Mouse (Mus musculus) ES-E14 (cell line): ENCODE results near the gene Ssr1.

Experiments used
- CHD2 ChIP-seq: IDR thresholded peaks from 2 replicates; pipeline ENCODE4 v1.6.1; 2014; ENCODE audit warnings: mild to moderate bottlenecking, low read depth, low read length, inconsistent platforms
- HCFC1 ChIP-seq: IDR thresholded peaks from 2 replicates; pipeline ENCODE4 v1.6.1; 2012; ENCODE audit warnings: low read length, inconsistent platforms, borderline replicate concordance; ENCODE audit not compliant: insufficient read depth
- MAFK ChIP-seq: IDR thresholded peaks from 2 replicates; pipeline ENCODE4 v1.6.1; 2014; ENCODE audit warnings: mild to moderate bottlenecking, low read depth, low read length, inconsistent platforms; ENCODE audit not compliant: insufficient read depth
- ZC3H11A ChIP-seq: IDR thresholded peaks from 2 replicates; pipeline ENCODE4 v1.6.1; 2012; ENCODE audit warnings: low read depth, mild to moderate bottlenecking, inconsistent platforms, low read length, borderline replicate concordance
- ZNF384 ChIP-seq: IDR thresholded peaks from 2 replicates; pipeline ENCODE4 v1.6.1; 2012; ENCODE audit warnings: low read depth, low read length, inconsistent platforms

DNA sequence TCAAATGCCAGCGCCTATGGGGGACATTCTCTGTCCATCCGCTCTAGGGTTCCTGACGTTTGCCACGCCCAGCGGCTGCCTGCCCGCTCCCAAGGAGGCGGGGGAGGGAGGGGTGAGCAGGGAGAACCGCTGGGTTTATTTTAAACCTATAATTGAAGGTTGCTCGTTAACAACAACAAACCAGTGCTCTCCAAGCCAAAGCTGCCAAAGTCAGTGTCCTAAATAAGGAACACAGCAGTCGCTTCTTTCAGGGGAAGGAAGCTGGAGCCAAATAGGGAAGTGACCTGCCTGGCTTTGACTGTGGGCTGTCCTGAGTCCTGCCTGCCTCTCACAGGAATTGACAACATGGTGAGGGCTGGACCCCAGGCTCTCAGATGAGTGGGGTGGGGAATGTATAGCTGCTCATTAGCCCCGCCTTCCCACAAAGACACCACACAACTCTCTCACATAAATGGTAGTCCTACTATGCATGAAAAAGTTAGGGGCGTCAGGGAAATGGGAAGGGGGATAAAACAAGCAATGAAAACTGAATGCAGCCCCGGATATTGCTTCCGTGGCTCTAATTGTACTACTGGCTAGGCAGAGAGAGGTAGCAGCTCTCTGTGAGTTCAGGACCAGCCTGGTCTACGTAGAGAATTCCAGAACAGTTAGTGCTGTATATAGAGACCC is 34.6 kb downstream of the Ssr1 start:
- TF ChIP-seq MAFK (no peak), ZC3H11A (no peak), ZNF384 (no peak), CHD2 (no peak), HCFC1 (no peak)
